Comparison of ENCODE assay signal across 9 mouse cellular contexts in the genomic region with DNA sequence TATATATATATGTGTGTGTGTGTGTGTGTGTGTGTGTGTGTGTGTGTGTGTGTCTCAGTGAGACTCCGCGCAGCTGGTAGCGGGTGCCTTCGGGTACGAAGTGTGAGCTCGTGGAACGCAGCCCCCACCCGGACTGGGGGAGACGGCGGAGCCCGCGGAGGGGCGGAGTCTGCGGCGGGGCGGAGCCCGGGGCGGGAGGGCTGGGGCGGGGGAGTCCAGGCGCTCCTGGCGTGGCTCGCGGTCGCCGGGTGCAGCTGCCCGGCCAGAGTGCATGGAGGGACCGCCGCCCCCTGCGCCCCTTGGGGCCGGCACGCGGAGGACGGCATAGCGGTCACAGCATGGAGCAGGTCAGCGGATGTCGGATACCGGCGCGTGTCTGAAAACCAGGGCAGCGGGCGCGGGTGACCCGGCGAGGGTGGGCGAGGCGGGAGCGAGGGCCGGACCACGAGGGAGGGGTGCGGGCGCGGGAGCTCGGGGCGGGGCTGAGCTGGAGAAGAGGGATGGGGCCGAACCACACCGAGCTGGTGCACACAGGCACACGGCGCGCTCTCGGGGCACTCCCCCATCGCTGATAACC. TPM values are rescaled to one million over a fixed set of nuclear protein-coding genes. Genes with fewer than 3 reads are reported as not detected.
DNase-seq lines count a peak whose midpoint lies in the region; ATAC-seq lines count a peak whose summit lies in the region.
"Had no signal": no experiment of that assay in that cellular context is flagged by ENCODE, and none has a peak within 500 bp of the region (broad histone marks: within the 10 kb centered on the region; RNA-seq: fewer than 3 reads in every experiment).

No protein-coding gene starts in this region.

- peak overlapping the region; percentile 99 for H3K4me2 ChIP-seq in heart, embryonic 15.5 days
- peak overlapping the region; percentile 95 for H3K4me2 ChIP-seq in midbrain, embryonic 13.5 days (replicated peaks)

- under 1% methylated on average over 61 of the region's 61 CpGs for WGBS in heart, embryonic 15.5 days
- WGBS in midbrain, embryonic 13.5 days, result 0% methylated on average over 60 of the region's 61 CpGs

- H3K9me3 ChIP-seq in heart, embryonic 15.5 days (replicated peaks), result no peaks in the 10 kb centered on the region
- H3K9me3 ChIP-seq in midbrain, embryonic 13.5 days, result no peaks in the 10 kb centered on the region

- H3K4me1 ChIP-seq in heart, embryonic 15.5 days (replicated peaks), result peaks cover 67% of the 10 kb centered on the region
- H3K4me1 ChIP-seq in midbrain, embryonic 13.5 days (replicated peaks), result peaks cover 49% of the 10 kb centered on the region

- peak; percentile 41 for ATAC-seq in heart, embryonic 15.5 days (replicated peaks; ENCODE audit: insufficient number of reproducible peaks, insufficient read depth, low FRiP score, low read depth)
- peak; percentile 47 for ATAC-seq in midbrain, embryonic 13.5 days
- ATAC-seq: Patski had no signal

- DNase-seq in heart, adult 18-20 months, result peak; percentile 59 to 65
- DNase-seq in heart, adult 8-10 months (ENCODE audit: low spot score), result no peak
- DNase-seq in R1 (ENCODE audit: low read depth, low spot score), result peak; percentile 66
- peak; percentile 60 for DNase-seq in embryo, embryonic 9.5 days (ENCODE audit: extremely low spot score)
- peak; percentile 59 for DNase-seq in left cerebral cortex, postnatal 4 days
- DNase-seq in testis, postnatal 14 days (ENCODE audit: low spot score), result peak; percentile 56

- intact Hi-C loops in left cerebral cortex, postnatal 4 days (cut with DNase I), result loop anchor here (5.0 kb wide), 1 partner anchor 42 kb away; a partner anchor contains a TSS

- no peak overlapping the region for H3K27ac ChIP-seq in heart, embryonic 15.5 days
- H3K27ac ChIP-seq in midbrain, embryonic 13.5 days, result peak overlapping the region; percentile 32; the same call in 1 of the 2 replicates

- H3K27me3 ChIP-seq in heart, embryonic 15.5 days, result 0 out of 2 replicates have a peak, but pooled peaks cover 2% of the 10 kb centered on the region
- peaks cover 21% of the 10 kb centered on the region for H3K27me3 ChIP-seq in midbrain, embryonic 13.5 days
- H3K27me3 ChIP-seq: Patski had no signal

- no peaks in the 10 kb centered on the region for H3K36me3 ChIP-seq in heart, embryonic 15.5 days
- no peaks in the 10 kb centered on the region for H3K36me3 ChIP-seq in midbrain, embryonic 13.5 days

- peak overlapping the region; percentile 61 for H3K4me3 ChIP-seq in heart, embryonic 15.5 days
- H3K4me3 ChIP-seq in midbrain, embryonic 13.5 days (replicated peaks), result peak overlapping the region; percentile 61

- H3K9ac ChIP-seq in heart, embryonic 15.5 days, result peak overlapping the region; percentile 56
- H3K9ac ChIP-seq in midbrain, embryonic 13.5 days (replicated peaks), result peak overlapping the region; percentile 81

RNA-seq across cellular contexts. Expression of a gene that starts 11.1 kb away (rescaled TPM):
- total RNA-seq in heart, adult 18-20 months (2021), result 10 to 100 TPM; 12.5 to 13.5 TPM
- 10 to 100 TPM; 13.3 to 14.9 (median 14.0) TPM for total RNA-seq in heart, adult 8-10 months (2022)
- polyA plus RNA-seq in heart, embryonic 15.5 days (2015; fragmentation: Nextera tagmentation; extraction: Ambion mirVana), result 6.0 and 7.8 TPM in 2 replicates
- 100 to 1,000 TPM; 107 to 111 TPM for total RNA-seq in left cerebral cortex, postnatal 4 days (2021)
- polyA plus RNA-seq in midbrain, embryonic 13.5 days (2015; fragmentation: Nextera tagmentation; extraction: Ambion mirVana), result 5.1 and 6.5 TPM in 2 replicates

RNA-seq across cellular contexts. Expression of a gene that starts 41.9 kb away (rescaled TPM):
- 10 to 100 TPM; 21.9 to 22.8 TPM for total RNA-seq in heart, adult 18-20 months (2021)
- total RNA-seq in heart, adult 8-10 months (2022), result 10 to 100 TPM; 19.2 to 23.4 (median 20.0) TPM
- polyA plus RNA-seq in heart, embryonic 15.5 days (2015; fragmentation: Nextera tagmentation; extraction: Ambion mirVana), result 3.0 and 3.5 TPM in 2 replicates
- 10 to 100 TPM; 70.6 to 71.8 TPM for total RNA-seq in left cerebral cortex, postnatal 4 days (2021)
- polyA plus RNA-seq in midbrain, embryonic 13.5 days (2015; fragmentation: Nextera tagmentation; extraction: Ambion mirVana), result 8.8 and 9.4 TPM in 2 replicates

RNA-seq across cellular contexts. Expression of a gene that starts 52.4 kb away (rescaled TPM):
- total RNA-seq in heart, adult 18-20 months (2021), result not detected
- total RNA-seq in heart, adult 8-10 months (2022), result under 1 TPM in 3 of 4 experiments, not detected in 1; 0.06 to 0.12 (median 0.06) TPM
- 0.05 and 0.10 TPM in 2 replicates for polyA plus RNA-seq in heart, embryonic 15.5 days (2015; fragmentation: Nextera tagmentation; extraction: Ambion mirVana)
- total RNA-seq in left cerebral cortex, postnatal 4 days (2021), result under 1 TPM; 0.10 to 0.24 TPM
- 0.39 and 0.48 TPM in 2 replicates for polyA plus RNA-seq in midbrain, embryonic 13.5 days (2015; fragmentation: Nextera tagmentation; extraction: Ambion mirVana)

Comparison
In these comparisons a context has a peak if more than half of its experiments do, and no peak if none do; other contexts are left out.
1. RNA of a gene that starts 11.1 kb away (total RNA-seq): 107 to 111 TPM in left cerebral cortex, postnatal 4 days; 13.3 to 14.9 TPM in heart, adult 8-10 months and 12.5 to 13.5 TPM in heart, adult 18-20 months; every median in the first group is over 4 times any median in the second.